Mouse (Mus musculus) neural tube, embryonic 14.5 days (tissue): ENCODE results near the gene Aloxe3. TPM values are rescaled to one million over a fixed set of nuclear protein-coding genes. Genes with fewer than 3 reads are reported as not detected.

Experiments
- ATAC-seq: fragments of 200-750 bp; cut with Nextera tagmentation; 2 replicates; pipeline ENCODE4 v1.8.0; 2017; ENCODE audit warnings: low read depth, mild to moderate bottlenecking, moderate TSS enrichment, moderate library complexity
- H3K27ac ChIP-seq: fragments of 300-500 bp; sonication (generic); 2 replicates; pipeline ENCODE4 v1.5.1; 2014; ENCODE audit warnings: low read depth, mild to moderate bottlenecking, control low read depth, low read length, moderate library complexity, mixed read lengths
- H3K27me3 ChIP-seq: fragments of 300-500 bp; sonication (generic); 2 replicates; pipeline ENCODE4 v1.6.1; 2014; ENCODE audit warnings: low read length; ENCODE audit not compliant: control insufficient read depth, insufficient read depth
- H3K36me3 ChIP-seq: fragments of 300-500 bp; sonication (generic); 2 replicates; pipeline ENCODE4 v1.6.1; 2014; ENCODE audit warnings: low read length, mixed read lengths; ENCODE audit not compliant: control insufficient read depth, insufficient read depth
- H3K4me1 ChIP-seq: fragments of 300-500 bp; sonication (generic); 2 replicates; pipeline ENCODE4 v1.6.1; 2014; ENCODE audit warnings: low read length; ENCODE audit not compliant: control insufficient read depth, insufficient read depth
- H3K4me2 ChIP-seq: fragments of 300-500 bp; sonication (generic); 2 replicates; pipeline ENCODE4 v1.6.1; 2014; ENCODE audit warnings: mild to moderate bottlenecking, low read depth, low read length, control low read depth
- H3K4me3 ChIP-seq: fragments of 300-500 bp; sonication (generic); 2 replicates; pipeline ENCODE4 v1.5.1; 2014; ENCODE audit warnings: low read depth, low read length, control low read depth, mixed read lengths
- H3K9ac ChIP-seq: fragments of 300-500 bp; sonication (generic); replicated peaks from 2 replicates; pipeline ENCODE4 v1.6.1; 2014; ENCODE audit warnings: low read depth, mild to moderate bottlenecking, control low read depth, low read length, mixed read lengths
- H3K9me3 ChIP-seq: fragments of 300-500 bp; sonication (generic); 2 replicates; pipeline ENCODE4 v1.6.1; 2016; ENCODE audit warnings: low read length; ENCODE audit not compliant: control insufficient read depth
- WGBS: fragments of 180-500 bp; shearing (Covaris S2); extraction: QIAGEN DNeasy Blood & Tissue Kit; methylation state at CpG from one replicate; pipeline ENCODE4 v1.1.7; 2014; 5-methylcytosine and 5-hydroxymethylcytosine counted together
- polyA plus RNA-seq: library from polyadenylated mRNA; unstranded; fragments of >200 nt; fragmentation: Nextera tagmentation; extraction: Ambion mirVana; gene quantifications from 2 replicates; pipeline ENCODE4 v1.2.1, GENCODE M21; 2014

Gene Aloxe3
- 2.2 and 5.0 TPM in 2 replicates for polyA plus RNA-seq

DNA sequence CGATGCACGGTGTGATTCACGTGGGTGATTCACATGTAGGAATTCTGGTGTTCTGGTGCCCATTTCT, at the start of gene Aloxe3:
Gene Aloxe3 (plus strand): TSS at position 45 of the 67 bp plus-strand sequence.
- Histone ChIP-seq H3K36me3 (no peaks in the 10 kb centered on the region), H3K4me1 (peaks cover 8% of the 10 kb centered on the region; the same call in 1 of the 2 replicates), H3K27ac (peak within 1 kb of the TSS; percentile 52), H3K4me2 (peak within 1 kb of the TSS; percentile 74), H3K27me3 (0 out of 2 replicates have a peak, but pooled peaks cover 7% of the 10 kb centered on the region), H3K4me3 (peak within 1 kb of the TSS; percentile 45), H3K9ac (peak within 1 kb of the TSS; percentile 48), H3K9me3 (no peaks in the 10 kb centered on the region)
- no peak for ATAC-seq
- 0% methylated on average over 3 of the region's 3 CpGs for WGBS

DNA sequence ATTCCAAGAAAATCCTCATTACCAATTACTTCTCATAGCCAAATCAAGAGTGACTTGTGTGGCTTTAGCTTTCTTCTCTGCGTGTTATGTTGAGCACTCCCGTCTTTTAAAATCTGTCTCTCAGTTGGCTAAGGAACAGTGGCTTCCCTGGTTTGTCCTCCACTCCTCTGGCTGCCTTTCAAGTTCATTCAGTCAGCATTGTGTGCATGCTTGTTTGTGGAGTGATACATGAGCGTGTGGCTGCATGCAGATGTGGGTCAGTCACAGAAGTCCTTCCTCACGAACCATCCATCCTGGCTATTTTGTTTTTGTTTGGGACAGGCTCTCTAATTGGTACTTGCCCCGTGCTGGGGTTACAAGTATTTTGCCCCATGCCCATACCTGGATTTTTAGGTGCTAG, 49.1 kb upstream of the Aloxe3 start:
- Histone ChIP-seq H3K27ac (no peak overlapping the region), H3K9me3 (no peaks in the 10 kb centered on the region), H3K4me2 (no peak overlapping the region), H3K4me3 (no peak overlapping the region), H3K36me3 (no peaks in the 10 kb centered on the region), H3K27me3 (no peaks in the 10 kb centered on the region), H3K4me1 (peaks cover 6% of the 10 kb centered on the region), H3K9ac (no peak overlapping the region)
- no peak for ATAC-seq
- WGBS: 60% methylated on average over 5 of the region's 5 CpGs

DNA sequence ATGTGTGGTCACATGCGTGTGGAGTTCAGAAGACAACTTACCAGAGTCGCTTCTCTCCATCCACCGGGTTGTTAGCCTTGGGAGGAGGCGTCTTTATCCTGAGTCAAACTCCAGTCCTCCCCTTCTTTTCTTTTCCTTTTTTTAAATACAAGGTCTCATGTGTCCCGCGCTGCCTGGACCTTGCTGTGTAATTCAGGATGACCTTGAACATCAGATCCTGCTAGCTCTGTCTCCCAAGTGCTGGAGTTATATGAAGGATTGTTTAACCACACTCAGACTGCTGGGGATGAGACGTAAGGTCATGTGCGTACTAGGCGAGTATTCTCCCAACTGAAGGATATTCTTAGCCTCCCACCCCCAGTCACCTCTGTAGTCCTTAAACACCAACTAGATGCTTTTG, 48.4 kb upstream of the Aloxe3 start:
- Histone ChIP-seq H3K4me1 (peaks cover under 1% of the 10 kb centered on the region), H3K36me3 (no peaks in the 10 kb centered on the region), H3K27me3 (no peaks in the 10 kb centered on the region), H3K9me3 (no peaks in the 10 kb centered on the region), H3K4me3 (no peak overlapping the region), H3K4me2 (no peak overlapping the region), H3K27ac (no peak overlapping the region), H3K9ac (no peak overlapping the region)
- WGBS: 88% methylated on average over 9 of the region's 9 CpGs
- ATAC-seq: no peak

DNA sequence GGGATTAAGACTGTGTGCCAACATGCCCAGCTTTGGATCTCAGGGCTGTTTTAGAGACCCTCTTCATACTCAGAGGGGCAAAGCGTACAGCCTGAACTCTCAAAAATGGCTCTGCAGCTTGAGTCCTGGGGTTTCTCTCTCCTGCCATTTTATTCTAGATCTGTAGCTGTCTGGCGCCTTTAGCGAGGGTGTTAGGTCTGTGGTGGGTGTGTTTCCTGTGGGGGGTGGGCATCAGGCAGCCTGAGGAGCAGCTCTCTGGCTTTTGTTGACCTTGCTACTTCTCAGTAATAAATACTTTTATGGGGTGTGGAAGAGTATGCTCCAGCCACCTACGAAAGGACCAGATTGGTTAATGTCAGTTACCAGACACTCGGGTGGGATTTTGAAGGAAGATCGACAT, 47.7 kb upstream of the Aloxe3 start:
- H3K4me3 ChIP-seq: no peak overlapping the region
- no peak overlapping the region for H3K4me2 ChIP-seq
- H3K9me3 ChIP-seq: no peaks in the 10 kb centered on the region
- ATAC-seq: no peak
- no peak overlapping the region for H3K27ac ChIP-seq
- no peaks in the 10 kb centered on the region for H3K36me3 ChIP-seq
- H3K27me3 ChIP-seq: no peaks in the 10 kb centered on the region
- no peaks in the 10 kb centered on the region; the same call in 1 of the 2 replicates for H3K4me1 ChIP-seq
- WGBS: 85% methylated on average over 6 of the region's 6 CpGs
- H3K9ac ChIP-seq: no peak overlapping the region

DNA sequence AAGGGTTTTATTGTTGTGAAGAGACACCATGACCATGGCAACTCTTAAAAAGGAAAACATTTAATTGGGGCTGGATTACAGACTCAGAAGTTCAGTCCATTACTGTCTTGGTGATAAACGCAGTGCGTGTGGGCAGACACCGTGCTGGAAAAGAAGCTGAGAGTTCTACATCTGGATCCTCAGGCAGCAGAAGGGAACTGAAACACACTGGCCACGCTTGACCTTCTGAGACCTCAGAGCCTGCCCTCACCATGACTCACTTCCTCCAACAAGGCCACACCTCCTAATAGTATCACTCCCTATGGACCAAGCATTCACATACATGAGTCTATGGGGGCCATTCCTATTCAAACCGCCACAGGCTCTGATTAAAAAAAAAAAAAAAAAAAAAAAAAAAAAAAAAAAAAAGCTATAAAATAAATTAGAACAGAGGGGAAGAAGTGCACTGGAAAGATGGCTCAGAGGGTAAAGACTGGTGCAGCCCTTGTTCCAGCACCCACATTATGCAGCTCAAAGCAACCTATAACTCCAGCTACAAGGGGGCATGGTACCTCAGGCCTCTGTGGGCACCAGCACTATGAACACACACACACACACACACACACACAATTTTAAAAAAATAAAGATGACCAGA, 46.8 kb upstream of the Aloxe3 start:
- 73% methylated on average over 5 of the region's 5 CpGs for WGBS
- no peaks in the 10 kb centered on the region for H3K36me3 ChIP-seq
- no peak overlapping the region for H3K27ac ChIP-seq

DNA sequence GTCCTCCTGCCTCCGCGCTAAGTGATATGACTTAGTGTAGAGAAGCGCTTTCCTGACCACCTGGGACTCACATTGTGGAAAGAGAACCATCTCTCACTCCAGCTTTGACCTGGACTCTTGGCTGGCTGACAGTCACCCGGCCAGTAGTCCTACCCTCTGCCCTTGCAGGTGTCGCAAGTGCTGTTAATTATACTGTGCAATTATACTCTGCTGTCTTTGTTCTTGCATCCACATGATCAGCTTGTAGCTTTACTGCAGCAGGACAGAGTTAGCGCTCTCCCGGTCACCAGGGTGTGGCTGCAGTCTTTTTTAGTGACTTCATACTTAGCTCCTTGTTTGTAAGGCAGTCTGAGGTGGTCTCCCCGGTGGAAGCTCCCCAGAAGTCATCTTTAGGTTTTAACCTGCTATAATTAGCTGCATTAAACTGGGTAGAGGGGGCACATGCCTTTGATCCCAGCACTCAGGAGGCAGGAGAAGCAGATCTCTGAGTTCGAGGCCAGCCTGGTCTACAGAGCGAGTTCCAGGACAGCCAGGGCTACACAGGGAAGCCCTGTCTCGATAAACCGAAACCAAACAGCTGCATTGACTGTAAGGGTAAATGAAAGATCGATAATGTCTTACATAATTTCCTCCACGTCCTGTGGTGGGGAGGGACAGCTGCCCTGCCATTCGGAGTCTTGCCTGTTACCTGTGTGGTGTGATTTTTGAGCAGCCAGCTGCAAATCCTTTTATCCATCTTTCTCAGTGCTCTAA, 45.4 kb upstream of the Aloxe3 start:
- Histone ChIP-seq H3K9me3 (no peaks in the 10 kb centered on the region), H3K36me3 (no peaks in the 10 kb centered on the region), H3K27ac (no peak overlapping the region), H3K27me3 (no peaks in the 10 kb centered on the region), H3K4me1 (no peaks in the 10 kb centered on the region), H3K9ac (no peak overlapping the region), H3K4me2 (no peak overlapping the region), H3K4me3 (no peak overlapping the region)
- ATAC-seq: no peak
- 77% methylated on average over 15 of the region's 15 CpGs for WGBS

More for the DNA sequence above, 46.8 kb upstream of the Aloxe3 start:
- Histone ChIP-seq H3K9ac (no peak overlapping the region), H3K27me3 (no peaks in the 10 kb centered on the region), H3K9me3 (no peaks in the 10 kb centered on the region), H3K4me1 (no peaks in the 10 kb centered on the region), H3K4me2 (no peak overlapping the region), H3K4me3 (no peak overlapping the region)
- no peak for ATAC-seq

DNA sequence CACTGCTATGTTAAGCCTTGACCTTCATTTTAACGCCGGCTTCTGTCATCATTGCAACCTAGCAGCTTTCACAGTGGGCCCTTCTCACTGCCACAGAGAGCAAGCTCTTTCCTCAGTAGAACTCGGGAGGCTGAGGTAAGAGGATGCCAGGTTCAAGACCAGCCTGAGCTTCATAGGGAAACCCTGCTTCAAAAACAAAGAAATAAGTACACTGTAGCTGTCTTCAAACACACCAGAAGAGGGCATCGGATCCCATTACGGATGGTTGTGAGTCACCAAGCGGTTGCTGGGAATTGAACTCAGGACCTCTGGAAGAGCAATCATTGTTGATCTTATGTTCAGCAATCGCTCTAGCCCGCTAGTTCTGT, 44.9 kb upstream of the Aloxe3 start:
- Histone ChIP-seq H3K27ac (no peak overlapping the region), H3K9me3 (no peaks in the 10 kb centered on the region), H3K4me3 (no peak overlapping the region), H3K9ac (no peak overlapping the region), H3K4me1 (no peaks in the 10 kb centered on the region), H3K4me2 (no peak overlapping the region), H3K36me3 (no peaks in the 10 kb centered on the region), H3K27me3 (no peaks in the 10 kb centered on the region)
- ATAC-seq: no peak
- WGBS: 91% methylated on average over 8 of the region's 8 CpGs

DNA sequence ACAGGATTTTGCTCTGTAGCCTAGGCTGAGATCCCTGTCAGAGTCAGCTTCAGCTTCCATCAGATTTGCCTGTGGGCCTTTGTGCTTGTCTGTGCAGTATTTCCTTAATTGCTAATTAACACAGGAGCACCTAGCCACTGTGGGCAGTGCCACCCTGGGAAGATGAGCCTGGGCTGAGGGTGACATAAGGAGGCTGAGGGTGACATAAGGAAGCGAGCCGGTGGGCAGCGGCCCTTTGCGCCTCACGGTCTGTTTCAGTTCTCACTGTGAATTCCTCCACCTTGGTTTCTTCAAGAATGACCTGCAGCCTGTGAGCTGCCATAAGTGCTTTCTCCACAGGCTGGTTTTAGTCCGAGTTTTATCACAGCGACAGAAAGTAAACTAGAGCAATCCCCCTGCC, 44.1 kb upstream of the Aloxe3 start:
- WGBS: 90% methylated on average over 7 of the region's 7 CpGs
- no peak for ATAC-seq

DNA sequence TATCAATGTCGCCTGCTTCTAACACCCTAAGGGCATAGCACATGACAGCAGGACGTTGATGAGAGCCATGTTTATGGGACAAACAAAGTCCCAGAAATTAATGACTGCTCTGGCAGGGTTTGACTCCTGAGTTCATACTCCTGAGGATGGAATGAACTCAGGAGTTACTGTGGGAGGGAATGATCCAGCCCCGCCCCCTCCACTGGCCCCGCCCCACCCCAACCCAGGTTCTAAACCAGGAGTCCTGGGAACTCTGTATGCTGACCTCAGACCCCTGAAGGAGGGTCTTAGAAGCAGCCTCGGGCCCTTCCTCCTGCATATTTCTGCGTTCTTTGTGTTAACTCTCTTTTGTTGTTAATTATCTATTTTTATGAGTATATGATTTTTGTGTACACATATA, 40.1 kb upstream of the Aloxe3 start:
- WGBS: 68% methylated on average over 6 of the region's 6 CpGs
- Histone ChIP-seq H3K4me2 (no peak overlapping the region), H3K4me3 (no peak overlapping the region), H3K27me3 (no peaks in the 10 kb centered on the region), H3K27ac (no peak overlapping the region), H3K4me1 (peaks cover 17% of the 10 kb centered on the region), H3K9ac (no peak overlapping the region), H3K9me3 (no peaks in the 10 kb centered on the region), H3K36me3 (0 out of 2 replicates have a peak, but pooled peaks cover 3% of the 10 kb centered on the region)
- no peak for ATAC-seq

More for the DNA sequence above, 44.1 kb upstream of the Aloxe3 start:
- no peak overlapping the region for H3K4me2 ChIP-seq
- H3K36me3 ChIP-seq: no peaks in the 10 kb centered on the region
- no peak overlapping the region for H3K27ac ChIP-seq
- no peaks in the 10 kb centered on the region for H3K9me3 ChIP-seq
- H3K27me3 ChIP-seq: no peaks in the 10 kb centered on the region
- no peak overlapping the region for H3K9ac ChIP-seq
- H3K4me3 ChIP-seq: no peak overlapping the region
- H3K4me1 ChIP-seq: no peaks in the 10 kb centered on the region
